In genomic region chr13:53284740-53285191, GRCm38 (mm10) we compare ENCODE assay signal across 9 mouse cellular contexts. TPM values are rescaled to one million over a fixed set of nuclear protein-coding genes. Genes with fewer than 3 reads are reported as not detected.
DNase-seq lines count a peak whose midpoint lies in the region; ATAC-seq and TF ChIP-seq lines count a peak whose summit lies in the region.
"Had no signal": no experiment of that assay in that cellular context is flagged by ENCODE, and none has a peak within 500 bp of the region (broad histone marks: within the 10 kb centered on the region; RNA-seq: fewer than 3 reads in every experiment).

No protein-coding gene starts in this region.

- WGBS in heart, embryonic 12.5 days = 2% methylated on average over 17 of the region's 17 CpGs
- under 1% methylated on average over 17 of the region's 17 CpGs for WGBS in limb, embryonic 13.5 days

- no peak for ATAC-seq in heart, embryonic 12.5 days (ENCODE audit: insufficient number of reproducible peaks, low FRiP score)
- no peak for ATAC-seq in limb, embryonic 13.5 days (ENCODE audit: low FRiP score, low read depth)

- DNase-seq in ovary, postnatal 14 days (ENCODE audit: low spot score) = no peak
- no peak for DNase-seq in thymus, postnatal 10 days (ENCODE audit: low spot score in 2 of 2)
- DNase-seq in B cell, adult 2 months = no peak
- DNase-seq in spleen, postnatal 10 days (ENCODE audit: low spot score in 2 of 2) = no peak

- no peak for TF ChIP-seq EP300 in ES-Bruce4 (IDR thresholded peaks at IDR 0.05; ENCODE audit: insufficient read depth, low read depth, low read length)

- TF ChIP-seq CTCF in E14TG2a.4 (conservative IDR thresholded peaks at IDR 0.05; ENCODE audit: low read length) (no peak), ES-Bruce4 (IDR thresholded peaks at IDR 0.05; ENCODE audit: low read depth, low read length) (no peak)

- peak overlapping the region; percentile 86 for H3K4me3 ChIP-seq in E14TG2a.4 (replicated peaks; ENCODE audit: low read length)
- H3K4me3 ChIP-seq in ES-Bruce4 (ENCODE audit: low read depth, low read length) = peak overlapping the region; percentile 84
- H3K4me3 ChIP-seq in heart, embryonic 12.5 days = peak overlapping the region; percentile 87
- peak overlapping the region; percentile 86 for H3K4me3 ChIP-seq in limb, embryonic 13.5 days
- H3K4me3 ChIP-seq: megakaryocyte, embryonic 14.5 days had no signal

- H3K9me3 ChIP-seq in E14TG2a.4 (ENCODE audit: low read length) = peaks cover 6% of the 10 kb centered on the region; the same call in 1 of the 2 replicates
- no peaks in the 10 kb centered on the region for H3K9me3 ChIP-seq in ES-Bruce4 (replicated peaks; ENCODE audit: control insufficient read depth, insufficient read depth, low read length, poor library complexity, severe bottlenecking)
- no peaks in the 10 kb centered on the region for H3K9me3 ChIP-seq in heart, embryonic 12.5 days (replicated peaks)
- H3K9me3 ChIP-seq in limb, embryonic 13.5 days = 0 out of 2 replicates have a peak, but pooled peaks cover 9% of the 10 kb centered on the region

- no peak overlapping the region for H3K27ac ChIP-seq in ES-Bruce4 (ENCODE audit: insufficient read depth, low read length)
- H3K27ac ChIP-seq in heart, embryonic 12.5 days (ENCODE audit: poor library complexity, severe bottlenecking) = peak overlapping the region; percentile 75
- H3K27ac ChIP-seq in limb, embryonic 13.5 days = peak overlapping the region; percentile 84

- H3K27me3 ChIP-seq in E14TG2a.4 (ENCODE audit: insufficient read depth, low read length) (peaks cover 70% of the 10 kb centered on the region), ES-Bruce4 (ENCODE audit: control insufficient read depth, insufficient read depth, low read length, poor library complexity, severe bottlenecking) (no peaks in the 10 kb centered on the region)
- no peaks in the 10 kb centered on the region; the same call in 1 of the 2 replicates for H3K27me3 ChIP-seq in heart, embryonic 12.5 days (replicated peaks)
- H3K27me3 ChIP-seq in limb, embryonic 13.5 days = no peaks in the 10 kb centered on the region

- TF ChIP-seq POLR2A in ES-Bruce4 (IDR thresholded peaks at IDR 0.05; ENCODE audit: insufficient read depth, low read length) = no peak

- H3K4me1 ChIP-seq in E14TG2a.4 (replicated peaks; ENCODE audit: low read depth, low read length) (peaks cover 32% of the 10 kb centered on the region), ES-Bruce4 (ENCODE audit: control insufficient read depth, insufficient read depth, low read length) (no peaks in the 10 kb centered on the region)
- peaks cover 48% of the 10 kb centered on the region for H3K4me1 ChIP-seq in heart, embryonic 12.5 days (replicated peaks)
- H3K4me1 ChIP-seq in limb, embryonic 13.5 days = peaks cover 50% of the 10 kb centered on the region

- no peaks in the 10 kb centered on the region for H3K36me3 ChIP-seq in E14TG2a.4 (ENCODE audit: insufficient read depth, low read length)
- no peaks in the 10 kb centered on the region for H3K36me3 ChIP-seq in ES-Bruce4 (ENCODE audit: control insufficient read depth, insufficient read depth, low read length, poor library complexity, severe bottlenecking)
- H3K36me3 ChIP-seq in heart, embryonic 12.5 days = no peaks in the 10 kb centered on the region
- H3K36me3 ChIP-seq in limb, embryonic 13.5 days = no peaks in the 10 kb centered on the region

- peak overlapping the region; percentile 77 for H3K4me2 ChIP-seq in heart, embryonic 12.5 days
- H3K4me2 ChIP-seq in limb, embryonic 13.5 days (replicated peaks) = peak overlapping the region; percentile 87

- peak overlapping the region; percentile 78 for H3K9ac ChIP-seq in ES-Bruce4 (ENCODE audit: low read depth, poor library complexity, severe bottlenecking)
- H3K9ac ChIP-seq in heart, embryonic 12.5 days = peak overlapping the region; percentile 96
- peak overlapping the region; percentile 98 for H3K9ac ChIP-seq in limb, embryonic 13.5 days

RNA-seq across cellular contexts. Expression of gene Ror2, which starts 1.2 kb away (rescaled TPM):
- 23.6 and 25.0 TPM in 2 replicates for polyA plus RNA-seq in ES-Bruce4 (2011; ENCODE audit: insufficient read depth, insufficient read length, low read depth, missing spikeins)
- polyA plus RNA-seq in heart, embryonic 12.5 days (2016; fragmentation: Nextera tagmentation; extraction: Ambion mirVana) = 28.3 and 30.7 TPM in 2 replicates
- 25.7 and 25.8 TPM in 2 replicates for polyA plus RNA-seq in limb, embryonic 13.5 days (2015; fragmentation: Nextera tagmentation; extraction: Ambion mirVana)
